Comparison of ENCODE assay signal across 9 mouse cellular contexts in the genomic region with DNA sequence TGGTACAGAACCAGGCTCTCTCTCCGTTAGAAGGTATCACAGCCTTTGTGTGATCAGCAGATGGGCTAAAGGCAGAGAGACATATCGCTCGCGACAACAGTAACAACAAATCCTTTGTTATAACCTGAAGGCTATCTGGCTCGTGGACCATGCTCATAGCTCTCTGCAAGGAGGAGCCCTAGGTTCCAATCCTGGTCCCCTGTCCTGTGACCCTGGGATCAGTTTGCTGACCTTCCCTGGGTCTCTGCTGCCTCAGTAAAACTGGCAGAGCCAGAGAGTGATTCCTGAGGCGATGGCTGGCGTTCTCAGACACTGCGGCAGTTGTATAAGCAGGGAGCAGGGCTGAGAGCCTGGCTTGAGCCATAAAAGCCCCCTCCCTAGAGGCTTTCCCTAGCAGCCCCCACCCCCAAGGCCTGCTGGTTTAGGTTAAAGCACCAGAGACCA. TPM values are rescaled to one million over a fixed set of nuclear protein-coding genes. Genes with fewer than 3 reads are reported as not detected.
DNase-seq lines count a peak whose midpoint lies in the region; ATAC-seq lines count a peak whose summit lies in the region.
"Had no signal": no experiment of that assay in that cellular context is flagged by ENCODE, and none has a peak within 500 bp of the region (broad histone marks: within the 10 kb centered on the region; RNA-seq: fewer than 3 reads in every experiment).

No protein-coding gene starts in this region.

- peak overlapping the region; percentile 47 for H3K9ac ChIP-seq in heart, embryonic 12.5 days
- peak overlapping the region; percentile 37; the same call in 1 of the 2 replicates for H3K9ac ChIP-seq in hindbrain, embryonic 11.5 days (ENCODE audit: low read depth, low read length)

- peak; percentile 2; the same call in 1 of the 2 replicates for ATAC-seq in heart, embryonic 12.5 days (ENCODE audit: insufficient number of reproducible peaks, low FRiP score)
- no peak for ATAC-seq in hindbrain, embryonic 11.5 days (ENCODE audit: low FRiP score)
- ATAC-seq in inflammation-experienced regulatory T-cells, adult 6 months = no peak

- WGBS in heart, embryonic 12.5 days = 25% methylated on average over 8 of the region's 8 CpGs
- 26% methylated on average over 8 of the region's 8 CpGs for WGBS in embryonic facial prominence, embryonic 10.5 days
- 37% methylated on average over 8 of the region's 8 CpGs for WGBS in hindbrain, embryonic 11.5 days
- 53% methylated on average over 8 of the region's 8 CpGs for WGBS in midbrain, embryonic 10.5 days

- H3K4me1 ChIP-seq in heart, embryonic 12.5 days (replicated peaks) = peaks cover 97% of the 10 kb centered on the region
- peaks cover 79% of the 10 kb centered on the region for H3K4me1 ChIP-seq in embryonic facial prominence, embryonic 10.5 days
- peaks cover 33% of the 10 kb centered on the region for H3K4me1 ChIP-seq in hindbrain, embryonic 11.5 days (replicated peaks; ENCODE audit: control insufficient read depth, insufficient read depth, low read length)
- peaks cover 77% of the 10 kb centered on the region for H3K4me1 ChIP-seq in midbrain, embryonic 10.5 days

- H3K4me3 ChIP-seq in heart, embryonic 12.5 days = no peak overlapping the region
- peak overlapping the region; percentile 2; the same call in 1 of the 2 replicates for H3K4me3 ChIP-seq in embryonic facial prominence, embryonic 10.5 days
- no peak overlapping the region for H3K4me3 ChIP-seq in hindbrain, embryonic 11.5 days (ENCODE audit: low read depth, low read length)
- 0 out of 2 replicates have a peak overlapping the region, but pooled peaks have one; percentile 7 for H3K4me3 ChIP-seq in midbrain, embryonic 10.5 days

- no peaks in the 10 kb centered on the region for H3K36me3 ChIP-seq in heart, embryonic 12.5 days
- no peaks in the 10 kb centered on the region for H3K36me3 ChIP-seq in embryonic facial prominence, embryonic 10.5 days (replicated peaks)
- no peaks in the 10 kb centered on the region for H3K36me3 ChIP-seq in hindbrain, embryonic 11.5 days (ENCODE audit: control insufficient read depth, insufficient read depth, low read length)
- H3K36me3 ChIP-seq in midbrain, embryonic 10.5 days = no peaks in the 10 kb centered on the region

- DNase-seq in heart, postnatal 36 days = no peak
- peak; percentile 51 for DNase-seq in embryonic facial prominence, embryonic 10.5 days (ENCODE audit: low spot score)
- DNase-seq in hindbrain, embryonic 11.5 days (ENCODE audit: low spot score) = peak; percentile 28
- DNase-seq in midbrain, embryonic 10.5 days (ENCODE audit: low spot score) = no peak
- DNase-seq in frontal cortex, postnatal 36 days (ENCODE audit: low spot score in 2 of 2) = no peak
- DNase-seq in adrenal gland, postnatal 36 days = no peak
- DNase-seq: adrenal gland, adult 8-10 months had no signal

- intact Hi-C loops in heart, postnatal 36 days (cut with DNase I) = loop anchor here (5.0 kb wide), 1 partner anchor 33 kb away; no protein-coding TSS in a partner anchor

- peak overlapping the region; percentile 96 for H3K27ac ChIP-seq in heart, embryonic 12.5 days (ENCODE audit: poor library complexity, severe bottlenecking)
- H3K27ac ChIP-seq in embryonic facial prominence, embryonic 10.5 days (replicated peaks) = peak overlapping the region; percentile 82
- 0 out of 2 replicates have a peak overlapping the region, but pooled peaks have one; percentile 48 for H3K27ac ChIP-seq in hindbrain, embryonic 11.5 days (ENCODE audit: low read depth, low read length)
- peak overlapping the region; percentile 77 for H3K27ac ChIP-seq in midbrain, embryonic 10.5 days (replicated peaks)

- peak overlapping the region; percentile 39 for H3K4me2 ChIP-seq in heart, embryonic 12.5 days
- H3K4me2 ChIP-seq in hindbrain, embryonic 11.5 days (replicated peaks; ENCODE audit: low read depth, low read length) = no peak overlapping the region

- H3K27me3 ChIP-seq in heart, embryonic 12.5 days (replicated peaks) = no peaks in the 10 kb centered on the region
- H3K27me3 ChIP-seq in embryonic facial prominence, embryonic 10.5 days (replicated peaks; ENCODE audit: low read depth, poor library complexity, severe bottlenecking) = peaks cover 67% of the 10 kb centered on the region
- peaks cover 4% of the 10 kb centered on the region for H3K27me3 ChIP-seq in hindbrain, embryonic 11.5 days (ENCODE audit: control insufficient read depth, insufficient read depth, low read length)
- H3K27me3 ChIP-seq in midbrain, embryonic 10.5 days (ENCODE audit: low read depth, poor library complexity, severe bottlenecking) = peaks cover 87% of the 10 kb centered on the region

- H3K9me3 ChIP-seq in heart, embryonic 12.5 days (replicated peaks) = no peaks in the 10 kb centered on the region
- H3K9me3 ChIP-seq in embryonic facial prominence, embryonic 10.5 days = no peaks in the 10 kb centered on the region
- no peaks in the 10 kb centered on the region for H3K9me3 ChIP-seq in hindbrain, embryonic 11.5 days (ENCODE audit: control insufficient read depth, low read length)
- H3K9me3 ChIP-seq in midbrain, embryonic 10.5 days (replicated peaks) = no peaks in the 10 kb centered on the region

RNA-seq across cellular contexts. Expression of a gene that starts 40.0 kb away (rescaled TPM):
- polyA plus RNA-seq in heart, embryonic 12.5 days (2016; fragmentation: Nextera tagmentation; extraction: Ambion mirVana) = 68.5 and 70.1 TPM in 2 replicates
- 10 to 100 TPM; 81.4 to 89.2 TPM for total RNA-seq in heart, postnatal 36 days (2021)
- polyA plus RNA-seq in embryonic facial prominence, embryonic 10.5 days (2016; fragmentation: Nextera tagmentation; extraction: Ambion mirVana) = 66.7 and 73.0 TPM in 2 replicates
- 34.6 and 58.4 TPM in 2 replicates for polyA plus RNA-seq in hindbrain, embryonic 11.5 days (2014; fragmentation: Nextera tagmentation; extraction: Ambion mirVana)
- 48.3 and 50.3 TPM in 2 replicates for polyA plus RNA-seq in midbrain, embryonic 10.5 days (2016; fragmentation: Nextera tagmentation; extraction: Ambion mirVana)
- 100 to 1,000 TPM in 1 of 3 experiments, 10 to 100 TPM in 2; 70.4 to 110 (median 79.7) TPM for polyA plus RNA-seq in inflammation-experienced regulatory T-cells, adult 6 months (2017; shearing (Covaris generic))
- total RNA-seq in adrenal gland, postnatal 36 days (2021) = 100 to 1,000 TPM; 122 to 132 TPM

Comparison
In these comparisons a context has a peak if more than half of its experiments do, and no peak if none do; other contexts are left out.
1. H3K4me3 ChIP-seq: peak in embryonic facial prominence, embryonic 10.5 days (single experiment) and midbrain, embryonic 10.5 days (single experiment); none in heart, embryonic 12.5 days (single experiment) and hindbrain, embryonic 11.5 days (single experiment).
2. DNase-seq: peak in embryonic facial prominence, embryonic 10.5 days (single experiment) and hindbrain, embryonic 11.5 days (single experiment); none in heart, postnatal 36 days (0 of 2), midbrain, embryonic 10.5 days (single experiment), frontal cortex, postnatal 36 days (0 of 2) and adrenal gland, postnatal 36 days (0 of 2).
3. Peak in every context shown above with its lines, with median percentiles within 50 percentile points of each other: H3K27ac ChIP-seq.